Mouse (Mus musculus): ENCODE results near the gene Tmem242.

DNA sequence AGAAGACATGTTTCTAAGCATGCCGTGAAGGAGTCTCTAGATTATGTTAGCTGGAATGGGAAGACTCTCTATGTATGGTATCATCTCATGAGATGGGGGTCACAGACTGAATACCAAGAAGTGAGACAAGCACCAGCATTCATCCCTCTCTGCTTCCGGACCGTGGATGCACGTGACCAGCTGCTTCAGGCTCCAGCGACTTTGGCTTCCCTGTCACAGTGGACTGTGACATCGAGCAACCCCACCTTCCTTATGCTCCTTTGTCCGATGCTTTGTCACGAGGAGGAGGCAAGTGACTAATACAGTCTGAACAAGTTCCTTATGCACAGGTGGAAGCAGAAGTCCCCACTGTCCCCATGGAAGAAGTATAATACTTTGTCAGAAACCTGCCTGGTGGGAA, 26.7 kb upstream of the Tmem242 start:
- no peak for TF ChIP-seq CTCF (IDR thresholded peaks at IDR 0.05; ENCODE audit: low read depth, low read length)
- TF ChIP-seq POLR2A (IDR thresholded peaks at IDR 0.05; ENCODE audit: extremely low read depth, insufficient read depth, low read length), result no peak
